Mouse (Mus musculus): ENCODE results near the gene Vps41. TPM values are rescaled to one million over a fixed set of nuclear protein-coding genes. Genes with fewer than 3 reads are reported as not detected.

Gene Vps41
- polyA plus RNA-seq, 1 experiment from 2014 or later: 62.2 TPM

- 48% methylated on average over 2 of the region's 2 CpGs for WGBS
- Histone ChIP-seq H3K27ac (ENCODE audit: low read length) (no peak overlapping the region), H3K9ac (ENCODE audit: low read length) (no peak overlapping the region), H3K9me3 (ENCODE audit: control insufficient read depth, low read length) (no peaks in the 10 kb centered on the region), H3K27me3 (ENCODE audit: control insufficient read depth, insufficient read depth, low read depth, low read length) (no peaks in the 10 kb centered on the region), H3K4me2 (ENCODE audit: low read depth, low read length) (no peak overlapping the region), H3K4me3 (ENCODE audit: low read length) (no peak overlapping the region), H3K4me1 (replicated peaks; ENCODE audit: control insufficient read depth, insufficient read depth, low read length) (peaks cover 3% of the 10 kb centered on the region), H3K36me3 (ENCODE audit: control insufficient read depth, insufficient read depth, low read length) (no peaks in the 10 kb centered on the region)
- ATAC-seq (ENCODE audit: low read depth): no peak
Measured at GRCm38 (mm10) chr13:18788689-18789088, 71.6 kb downstream of the Vps41 start.

DNA sequence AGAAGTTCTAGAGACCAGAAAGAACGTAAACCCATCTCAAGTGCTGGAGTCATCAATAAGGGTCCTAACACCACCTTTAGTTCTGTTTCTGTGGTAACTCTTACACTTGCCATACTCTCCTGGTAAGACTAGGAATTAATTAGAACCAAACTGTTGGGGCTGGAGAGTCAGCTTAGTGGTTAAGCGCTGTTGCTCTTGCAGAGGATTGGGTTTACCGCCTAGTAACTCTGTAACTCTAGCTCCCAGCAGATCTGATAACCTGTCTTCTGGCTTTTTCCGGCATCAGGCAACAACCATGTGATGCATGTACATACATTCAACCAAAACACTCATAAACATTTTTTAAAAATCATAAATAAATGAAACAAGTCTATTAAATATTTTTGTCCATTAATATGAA lies 72.6 kb downstream of the Vps41 start:
- Histone ChIP-seq H3K4me1 (replicated peaks; ENCODE audit: control insufficient read depth, insufficient read depth, low read length) (peaks cover 3% of the 10 kb centered on the region), H3K9me3 (ENCODE audit: control insufficient read depth, low read length) (no peaks in the 10 kb centered on the region), H3K27me3 (ENCODE audit: control insufficient read depth, insufficient read depth, low read depth, low read length) (no peaks in the 10 kb centered on the region), H3K36me3 (ENCODE audit: control insufficient read depth, insufficient read depth, low read length) (no peaks in the 10 kb centered on the region), H3K4me3 (ENCODE audit: low read length) (no peak overlapping the region), H3K4me2 (ENCODE audit: low read depth, low read length) (no peak overlapping the region), H3K9ac (ENCODE audit: low read length) (no peak overlapping the region), H3K27ac (ENCODE audit: low read length) (no peak overlapping the region)
- WGBS: 84% methylated on average over 4 of the region's 4 CpGs
- ATAC-seq (ENCODE audit: low read depth): no peak

DNA sequence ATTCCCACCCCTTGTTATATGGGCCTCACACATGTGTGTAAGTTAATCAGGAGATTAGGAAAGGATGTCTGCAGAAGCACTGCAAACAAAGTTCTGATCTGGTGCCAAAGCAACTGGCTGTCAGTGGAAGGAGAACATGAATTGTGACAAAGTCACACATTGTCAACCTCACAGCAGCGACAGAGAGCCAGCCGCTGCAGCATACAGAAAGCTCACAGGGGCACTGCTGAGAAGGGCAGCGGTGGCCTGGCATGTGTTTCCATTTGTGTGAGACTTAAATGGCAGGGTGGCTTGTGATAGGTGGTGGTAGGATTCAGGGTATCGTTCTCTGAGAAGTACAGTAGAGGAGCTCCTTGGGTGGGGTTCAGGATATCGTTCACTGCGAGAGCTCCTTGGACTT lies 73.0 kb downstream of the Vps41 start:
- 43% methylated on average over 6 of the region's 6 CpGs for WGBS
- Histone ChIP-seq H3K36me3 (ENCODE audit: control insufficient read depth, insufficient read depth, low read length) (no peaks in the 10 kb centered on the region), H3K4me3 (ENCODE audit: low read length) (no peak overlapping the region), H3K4me2 (ENCODE audit: low read depth, low read length) (peak overlapping the region; percentile 26; the same call in 1 of the 2 replicates), H3K27me3 (ENCODE audit: control insufficient read depth, insufficient read depth, low read depth, low read length) (no peaks in the 10 kb centered on the region), H3K9me3 (ENCODE audit: control insufficient read depth, low read length) (no peaks in the 10 kb centered on the region), H3K9ac (ENCODE audit: low read length) (no peak overlapping the region), H3K4me1 (replicated peaks; ENCODE audit: control insufficient read depth, insufficient read depth, low read length) (peaks cover 3% of the 10 kb centered on the region), H3K27ac (ENCODE audit: low read length) (no peak overlapping the region)
- ATAC-seq (ENCODE audit: low read depth): peak; percentile 49

GRCm38 (mm10) chr13:18791314-18791713 lies 74.2 kb downstream of the Vps41 start:
- H3K9me3 ChIP-seq (ENCODE audit: control insufficient read depth, low read length): no peaks in the 10 kb centered on the region
- 21% methylated on average over 4 of the region's 4 CpGs for WGBS
- H3K27me3 ChIP-seq (ENCODE audit: control insufficient read depth, insufficient read depth, low read depth, low read length): no peaks in the 10 kb centered on the region
- no peak for ATAC-seq (ENCODE audit: low read depth)
- H3K36me3 ChIP-seq (ENCODE audit: control insufficient read depth, insufficient read depth, low read length): no peaks in the 10 kb centered on the region
- H3K4me3 ChIP-seq (ENCODE audit: low read length): no peak overlapping the region
- H3K9ac ChIP-seq (ENCODE audit: low read length): no peak overlapping the region
- H3K4me1 ChIP-seq (replicated peaks; ENCODE audit: control insufficient read depth, insufficient read depth, low read length): peaks cover 3% of the 10 kb centered on the region
- no peak overlapping the region for H3K27ac ChIP-seq (ENCODE audit: low read length)
- H3K4me2 ChIP-seq (ENCODE audit: low read depth, low read length): no peak overlapping the region

DNA sequence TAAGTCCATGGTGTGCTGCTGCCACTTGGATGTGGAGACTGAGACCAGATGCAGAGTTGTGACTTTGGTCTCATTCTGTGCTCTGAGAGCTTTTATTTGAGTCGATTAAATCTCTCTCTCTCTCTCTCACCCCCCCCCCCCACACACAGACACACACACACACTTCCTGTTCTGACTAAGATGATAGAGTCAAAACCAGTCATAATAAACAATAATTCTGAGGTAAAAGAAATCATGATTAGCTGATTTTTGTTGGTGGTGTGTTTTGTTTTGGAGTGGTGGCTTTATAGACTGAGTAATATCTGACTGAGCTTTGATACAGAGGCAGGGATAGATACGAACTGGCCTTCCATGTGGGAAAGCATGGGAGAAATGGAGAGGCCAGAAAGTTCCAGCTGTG lies 74.6 kb downstream of the Vps41 start:
- H3K9me3 ChIP-seq (ENCODE audit: control insufficient read depth, low read length): no peaks in the 10 kb centered on the region
- H3K4me2 ChIP-seq (ENCODE audit: low read depth, low read length): no peak overlapping the region
- 62% methylated on average over 2 of the region's 2 CpGs for WGBS
- no peaks in the 10 kb centered on the region for H3K27me3 ChIP-seq (ENCODE audit: control insufficient read depth, insufficient read depth, low read depth, low read length)
- no peak overlapping the region for H3K4me3 ChIP-seq (ENCODE audit: low read length)
- peaks cover 3% of the 10 kb centered on the region for H3K4me1 ChIP-seq (replicated peaks; ENCODE audit: control insufficient read depth, insufficient read depth, low read length)
- no peak overlapping the region for H3K9ac ChIP-seq (ENCODE audit: low read length)
- no peak for ATAC-seq (ENCODE audit: low read depth)
- H3K27ac ChIP-seq (ENCODE audit: low read length): no peak overlapping the region
- no peaks in the 10 kb centered on the region; the same call in 1 of the 2 replicates for H3K36me3 ChIP-seq (ENCODE audit: control insufficient read depth, insufficient read depth, low read length)

DNA sequence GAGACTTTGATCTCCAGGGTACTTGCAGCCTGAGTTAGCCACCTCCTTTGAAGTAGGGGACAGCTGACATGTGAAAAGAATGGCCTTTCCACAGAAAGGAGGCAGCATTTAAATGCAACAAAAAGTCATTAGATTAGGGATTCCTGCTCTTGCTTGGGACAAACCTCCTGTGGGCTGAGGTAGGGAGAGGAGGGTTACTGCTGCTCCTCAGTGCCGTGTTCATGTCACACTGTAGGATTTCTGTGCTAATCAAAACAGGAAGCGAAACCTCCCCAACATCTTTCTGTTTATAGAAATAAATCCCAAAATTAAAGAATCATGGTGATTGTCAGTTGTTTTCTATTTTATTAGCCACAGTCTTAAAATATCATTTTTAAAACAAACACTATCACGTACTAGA lies 77.4 kb downstream of the Vps41 start:
- Histone ChIP-seq H3K4me2 (ENCODE audit: low read depth, low read length) (no peak overlapping the region), H3K27me3 (ENCODE audit: control insufficient read depth, insufficient read depth, low read depth, low read length) (no peaks in the 10 kb centered on the region), H3K9ac (ENCODE audit: low read length) (no peak overlapping the region), H3K36me3 (ENCODE audit: control insufficient read depth, insufficient read depth, low read length) (no peaks in the 10 kb centered on the region; the same call in 1 of the 2 replicates), H3K4me3 (ENCODE audit: low read length) (no peak overlapping the region), H3K4me1 (replicated peaks; ENCODE audit: control insufficient read depth, insufficient read depth, low read length) (peaks cover 3% of the 10 kb centered on the region), H3K9me3 (ENCODE audit: control insufficient read depth, low read length) (no peaks in the 10 kb centered on the region), H3K27ac (ENCODE audit: low read length) (no peak overlapping the region)
- no peak for ATAC-seq (ENCODE audit: low read depth)
- WGBS: 64% methylated on average over 3 of the region's 3 CpGs

- no peaks in the 10 kb centered on the region; the same call in 1 of the 2 replicates for H3K36me3 ChIP-seq (ENCODE audit: control insufficient read depth, insufficient read depth, low read length)
- no peak overlapping the region for H3K9ac ChIP-seq (ENCODE audit: low read length)
- 80% methylated on average over 5 of the region's 5 CpGs for WGBS
- H3K4me2 ChIP-seq (ENCODE audit: low read depth, low read length): no peak overlapping the region
- H3K4me1 ChIP-seq (replicated peaks; ENCODE audit: control insufficient read depth, insufficient read depth, low read length): no peaks in the 10 kb centered on the region
- H3K27ac ChIP-seq (ENCODE audit: low read length): no peak overlapping the region
- no peaks in the 10 kb centered on the region for H3K27me3 ChIP-seq (ENCODE audit: control insufficient read depth, insufficient read depth, low read depth, low read length)
- H3K4me3 ChIP-seq (ENCODE audit: low read length): no peak overlapping the region
- H3K9me3 ChIP-seq (ENCODE audit: control insufficient read depth, low read length): no peaks in the 10 kb centered on the region
- ATAC-seq (ENCODE audit: low read depth): 0 out of 2 replicates have a peak, but pooled peaks have one; percentile 20
Measured at GRCm38 (mm10) chr13:18797555-18797954, 80.5 kb downstream of the Vps41 start.

DNA sequence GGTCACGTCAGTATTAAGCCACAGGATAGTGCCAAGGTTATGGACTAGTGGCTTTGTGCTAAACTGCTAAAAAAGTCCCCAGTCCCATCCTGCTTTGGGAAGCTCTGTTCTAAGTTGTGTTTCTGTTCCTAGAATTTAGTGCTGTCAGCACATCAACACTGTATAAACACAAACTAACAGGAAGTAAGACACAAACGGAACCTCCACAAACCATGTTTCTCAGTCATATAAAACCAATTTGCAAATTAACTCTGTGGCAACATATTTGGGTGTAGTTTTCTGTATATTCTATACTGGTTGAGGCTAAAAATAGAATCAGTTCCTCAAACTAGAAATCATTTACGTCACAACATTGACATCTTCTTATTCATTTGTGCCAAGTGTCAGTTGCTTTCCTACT lies 83.3 kb downstream of the Vps41 start:
- Histone ChIP-seq H3K9me3 (ENCODE audit: control insufficient read depth, low read length) (no peaks in the 10 kb centered on the region), H3K27me3 (ENCODE audit: control insufficient read depth, insufficient read depth, low read depth, low read length) (no peaks in the 10 kb centered on the region), H3K27ac (ENCODE audit: low read length) (no peak overlapping the region), H3K36me3 (ENCODE audit: control insufficient read depth, insufficient read depth, low read length) (no peaks in the 10 kb centered on the region; the same call in 1 of the 2 replicates), H3K4me3 (ENCODE audit: low read length) (no peak overlapping the region), H3K9ac (ENCODE audit: low read length) (no peak overlapping the region), H3K4me2 (ENCODE audit: low read depth, low read length) (no peak overlapping the region), H3K4me1 (replicated peaks; ENCODE audit: control insufficient read depth, insufficient read depth, low read length) (no peaks in the 10 kb centered on the region)
- ATAC-seq (ENCODE audit: low read depth): no peak
- WGBS: 69% methylated on average over 3 of the region's 3 CpGs

DNA sequence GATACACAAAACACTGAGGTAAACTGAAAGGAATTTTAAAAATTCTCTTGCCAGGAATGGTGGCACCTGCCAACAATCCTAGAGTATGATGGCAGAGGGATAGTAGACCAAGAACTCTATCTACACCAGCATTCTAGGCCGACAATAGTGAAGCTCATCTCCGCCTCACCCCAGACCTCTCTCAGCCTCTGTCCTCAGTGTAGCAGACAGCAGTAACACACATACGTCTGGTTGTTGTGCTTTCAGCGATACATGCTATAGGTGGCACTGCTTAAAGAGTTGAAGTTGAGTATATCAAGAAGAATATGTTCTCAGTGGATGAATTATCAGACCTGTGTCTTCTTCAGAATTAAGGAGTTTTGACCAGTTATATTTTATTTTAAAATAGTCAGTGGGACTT lies 92.4 kb downstream of the Vps41 start:
- no peak overlapping the region for H3K27ac ChIP-seq (ENCODE audit: low read length)
- no peak overlapping the region for H3K4me3 ChIP-seq (ENCODE audit: low read length)
- no peaks in the 10 kb centered on the region for H3K9me3 ChIP-seq (ENCODE audit: control insufficient read depth, low read length)
- no peaks in the 10 kb centered on the region for H3K4me1 ChIP-seq (replicated peaks; ENCODE audit: control insufficient read depth, insufficient read depth, low read length)
- WGBS: 75% methylated on average over 4 of the region's 4 CpGs
- no peaks in the 10 kb centered on the region for H3K27me3 ChIP-seq (ENCODE audit: control insufficient read depth, insufficient read depth, low read depth, low read length)
- no peak overlapping the region for H3K9ac ChIP-seq (ENCODE audit: low read length)
- H3K36me3 ChIP-seq (ENCODE audit: control insufficient read depth, insufficient read depth, low read length): peaks cover 2% of the 10 kb centered on the region; the same call in 1 of the 2 replicates
- no peak overlapping the region for H3K4me2 ChIP-seq (ENCODE audit: low read depth, low read length)
- no peak for ATAC-seq (ENCODE audit: low read depth)
